Mouse (Mus musculus) Muller cell, postnatal 12 days (primary cell): ENCODE results near the gene Tcl1b3.
A peak's percentile ranks its signal among the peaks of the same experiment; 100 is the strongest.

Experiments used
- DNase-seq: peaks from one replicate; pipeline ENCODE4 v3.0.0-alpha.2; 2015; ENCODE audit errors: inconsistent ontology term

The Tcl1b3 gene

GRCm38 (mm10) chr12:105234362-105234761 lies 43.5 kb downstream of the Tcl1b3 start:
- DNase-seq = peak; percentile 6

GRCm38 (mm10) chr12:105235091-105235490 lies 44.2 kb downstream of the Tcl1b3 start:
- no peak for DNase-seq

GRCm38 (mm10) chr12:105239060-105239459 lies 48.2 kb downstream of the Tcl1b3 start:
- no peak for DNase-seq
